Mouse (Mus musculus): ENCODE measurements around the gene Fggy.

DNA sequence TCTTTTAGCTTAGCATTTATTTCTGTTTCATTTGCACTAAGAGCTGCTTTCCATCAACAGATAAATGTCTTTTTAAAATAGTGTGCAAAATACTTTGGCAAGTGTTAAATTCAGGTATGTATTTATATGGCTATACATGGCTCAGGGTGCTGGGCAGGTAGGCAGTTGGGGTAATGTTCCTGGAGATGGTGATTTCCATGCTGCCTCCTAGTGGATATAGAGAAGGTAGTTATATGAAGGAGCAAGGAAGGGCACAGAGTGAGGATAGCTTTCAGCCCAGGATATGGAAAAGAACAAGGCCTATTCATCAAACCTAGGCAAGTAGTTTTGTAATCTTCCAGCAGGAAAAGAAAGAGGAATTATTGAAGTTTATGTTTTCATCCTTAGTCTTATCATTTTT, 166.3 kb downstream of the Fggy start:
- TF ChIP-seq CTCF (IDR thresholded peaks at IDR 0.05; ENCODE audit: low read depth) (peak; percentile 68), EP300 (optimal IDR thresholded peaks at IDR 0.05) (no peak)
